Comparison of ENCODE assay signal across 10 mouse cellular contexts in the genomic region with DNA sequence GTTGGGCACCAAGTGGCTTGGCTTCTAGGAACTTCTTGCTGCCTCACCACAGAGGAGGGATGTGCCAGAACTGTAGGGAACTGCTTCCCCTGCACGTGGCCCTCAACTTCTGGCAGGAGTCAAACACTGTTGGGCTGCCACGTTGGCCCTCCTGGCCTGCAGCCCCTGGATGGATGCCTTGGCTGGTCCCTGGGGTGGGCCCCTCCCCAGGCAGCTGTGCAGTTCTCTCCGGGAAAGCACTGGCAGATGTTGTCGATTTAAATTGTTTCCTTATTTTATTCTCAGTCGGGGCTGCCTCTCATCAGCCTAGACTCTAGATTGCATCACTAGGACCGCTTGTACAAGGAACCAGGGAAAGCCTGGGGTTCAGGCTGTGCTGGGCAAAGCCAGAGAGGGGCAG. TPM values are rescaled to one million over a fixed set of nuclear protein-coding genes. Genes with fewer than 3 reads are reported as not detected.
A peak's percentile ranks its signal among the peaks of the same experiment; 100 is the strongest.
DNase-seq lines count a peak whose midpoint lies in the region; ATAC-seq lines count a peak whose summit lies in the region.
"Had no signal": no experiment of that assay in that cellular context is flagged by ENCODE, and none has a peak within 500 bp of the region (broad histone marks: within the 10 kb centered on the region; RNA-seq: fewer than 3 reads in every experiment).

No protein-coding gene starts in this region.

- no peak overlapping the region for H3K9ac ChIP-seq in forebrain, embryonic 15.5 days (replicated peaks)
- H3K9ac ChIP-seq: midbrain, embryonic 12.5 days had no signal

- H3K4me3 ChIP-seq in limb, embryonic 10.5 days = no peak overlapping the region
- H3K4me3 ChIP-seq in forebrain, embryonic 15.5 days = no peak overlapping the region
- H3K4me3 ChIP-seq: midbrain, embryonic 12.5 days had no signal

- no peaks in the 10 kb centered on the region for H3K9me3 ChIP-seq in limb, embryonic 10.5 days (replicated peaks)
- no peaks in the 10 kb centered on the region for H3K9me3 ChIP-seq in forebrain, embryonic 15.5 days
- H3K9me3 ChIP-seq: midbrain, embryonic 12.5 days had no signal

- H3K4me1 ChIP-seq in limb, embryonic 10.5 days = peaks cover 19% of the 10 kb centered on the region
- H3K4me1 ChIP-seq in forebrain, embryonic 15.5 days = no peaks in the 10 kb centered on the region

- H3K27ac ChIP-seq in limb, embryonic 10.5 days = peak overlapping the region; percentile 17; the same call in 1 of the 2 replicates
- no peak overlapping the region for H3K27ac ChIP-seq in forebrain, embryonic 15.5 days (replicated peaks)
- H3K27ac ChIP-seq: midbrain, embryonic 12.5 days had no signal

- H3K4me2 ChIP-seq in forebrain, embryonic 15.5 days (replicated peaks) = no peak overlapping the region
- H3K4me2 ChIP-seq: midbrain, embryonic 12.5 days had no signal

- H3K36me3 ChIP-seq in limb, embryonic 10.5 days = peaks cover 55% of the 10 kb centered on the region
- H3K36me3 ChIP-seq in forebrain, embryonic 15.5 days = no peaks in the 10 kb centered on the region
- H3K36me3 ChIP-seq: midbrain, embryonic 12.5 days had no signal

- no peak for ATAC-seq in cerebellum, adult (ENCODE audit: insufficient number of reproducible peaks, low FRiP score, low TSS enrichment)
- no peak for ATAC-seq in forebrain, embryonic 15.5 days (replicated peaks)

- DNase-seq in adrenal gland, postnatal 10 days = peak; percentile 83
- no peak for DNase-seq in adrenal gland, postnatal 4 days (ENCODE audit: low spot score in 2 of 2)
- DNase-seq in 3134 (ENCODE audit: extremely low read depth, insufficient read length, low spot score) = peak; percentile 80
- DNase-seq in gastrocnemius, postnatal 10 days = peak; percentile 87
- no peak for DNase-seq in limb, embryonic 10.5 days (ENCODE audit: low spot score)
- no peak for DNase-seq in thymus, postnatal 4 days

- H3K27me3 ChIP-seq in limb, embryonic 10.5 days (ENCODE audit: low read depth, poor library complexity, severe bottlenecking) = no peaks in the 10 kb centered on the region
- no peaks in the 10 kb centered on the region for H3K27me3 ChIP-seq in forebrain, embryonic 15.5 days
- H3K27me3 ChIP-seq: midbrain, embryonic 12.5 days had no signal

- 66% methylated on average over 6 of the region's 6 CpGs for WGBS in limb, embryonic 10.5 days
- 82% methylated on average over 6 of the region's 6 CpGs for WGBS in forebrain, embryonic 15.5 days

RNA-seq across cellular contexts. Expression of gene Fam102a, which starts 14.6 kb away (rescaled TPM):
- total RNA-seq in adrenal gland, postnatal 10 days (2021) = 10 to 100 TPM; 24.6 to 26.8 TPM
- total RNA-seq in adrenal gland, postnatal 4 days (2021) = 10 to 100 TPM; 36.6 to 38.0 TPM
- 1 to 10 TPM; 5.5 to 8.6 TPM for total RNA-seq in gastrocnemius, postnatal 10 days (2021)
- 12.0 and 14.0 TPM in 2 replicates for polyA plus RNA-seq in limb, embryonic 10.5 days (2016; fragmentation: Nextera tagmentation; extraction: Ambion mirVana)
- polyA plus RNA-seq in forebrain, embryonic 15.5 days (2015; fragmentation: Nextera tagmentation; extraction: Ambion mirVana) = 5.7 and 6.1 TPM in 2 replicates

RNA-seq across cellular contexts. Expression of gene Dpm2, which starts 20.9 kb away (rescaled TPM):
- 10 to 100 TPM; 44.4 to 49.9 TPM for total RNA-seq in adrenal gland, postnatal 10 days (2021)
- 10 to 100 TPM; 61.9 to 64.5 TPM for total RNA-seq in adrenal gland, postnatal 4 days (2021)
- 10 to 100 TPM; 19.6 to 25.7 TPM for total RNA-seq in gastrocnemius, postnatal 10 days (2021)
- 104 and 109 TPM in 2 replicates for polyA plus RNA-seq in limb, embryonic 10.5 days (2016; fragmentation: Nextera tagmentation; extraction: Ambion mirVana)
- 136 TPM in 2 replicates for polyA plus RNA-seq in forebrain, embryonic 15.5 days (2015; fragmentation: Nextera tagmentation; extraction: Ambion mirVana)

RNA-seq across cellular contexts. Expression of gene Pip5kl1, which starts 24.8 kb away (rescaled TPM):
- not detected for total RNA-seq in adrenal gland, postnatal 10 days (2021)
- total RNA-seq in adrenal gland, postnatal 4 days (2021) = under 1 TPM; 0.31 to 0.73 TPM
- not detected for total RNA-seq in gastrocnemius, postnatal 10 days (2021)
- 1.0 and 2.7 TPM in 2 replicates for polyA plus RNA-seq in limb, embryonic 10.5 days (2016; fragmentation: Nextera tagmentation; extraction: Ambion mirVana)
- 3.5 and 4.2 TPM in 2 replicates for polyA plus RNA-seq in forebrain, embryonic 15.5 days (2015; fragmentation: Nextera tagmentation; extraction: Ambion mirVana)
- total RNA-seq: hematopoietic stem cell, adult 5-6 weeks had no signal

RNA-seq across cellular contexts. Expression of gene 9430097D07Rik, which starts 25.7 kb away (rescaled TPM):
- total RNA-seq in adrenal gland, postnatal 10 days (2021) = not detected
- total RNA-seq in adrenal gland, postnatal 4 days (2021) = not detected
- not detected for total RNA-seq in gastrocnemius, postnatal 10 days (2021)
- polyA plus RNA-seq in limb, embryonic 10.5 days (2016; fragmentation: Nextera tagmentation; extraction: Ambion mirVana) = 0.24 TPM in 1 of 2 replicates, not detected in the other
- polyA plus RNA-seq in forebrain, embryonic 15.5 days (2015; fragmentation: Nextera tagmentation; extraction: Ambion mirVana) = 0.23 and 0.24 TPM in 2 replicates
- total RNA-seq: hematopoietic stem cell, adult 5-6 weeks had no signal

RNA-seq across cellular contexts. Expression of gene St6galnac4, which starts 37.1 kb away (rescaled TPM):
- total RNA-seq in adrenal gland, postnatal 10 days (2021) = 10 to 100 TPM; 14.3 to 14.7 TPM
- 10 to 100 TPM; 16.4 to 19.4 TPM for total RNA-seq in adrenal gland, postnatal 4 days (2021)
- total RNA-seq in gastrocnemius, postnatal 10 days (2021) = 10 to 100 TPM; 31.7 to 42.6 TPM
- 26.0 and 26.1 TPM in 2 replicates for polyA plus RNA-seq in limb, embryonic 10.5 days (2016; fragmentation: Nextera tagmentation; extraction: Ambion mirVana)
- polyA plus RNA-seq in forebrain, embryonic 15.5 days (2015; fragmentation: Nextera tagmentation; extraction: Ambion mirVana) = 25.9 and 26.4 TPM in 2 replicates

Comparison
In these comparisons a context has a peak if more than half of its experiments do, and no peak if none do; other contexts are left out.
1. DNase-seq: peak in adrenal gland, postnatal 10 days (single experiment), 3134 (single experiment) and gastrocnemius, postnatal 10 days (single experiment); none in adrenal gland, postnatal 4 days (0 of 2), limb, embryonic 10.5 days (single experiment) and thymus, postnatal 4 days (single experiment).